Mouse (Mus musculus): ENCODE measurements around the gene Olfr91.

- no peak for TF ChIP-seq CTCF (IDR thresholded peaks at IDR 0.05; ENCODE audit: low read depth, low read length)
- no peak for TF ChIP-seq EP300 (IDR thresholded peaks at IDR 0.05; ENCODE audit: insufficient read depth, low read depth, low read length)
Observed at GRCm38 (mm10) chr17:37098178-37098577, at the start of gene Olfr91.

Measured in ES-Bruce4 (cell line).